Mouse (Mus musculus) forebrain, embryonic 11.5 days (tissue): ENCODE data around the gene Gli1. TPM values are rescaled to one million over a fixed set of nuclear protein-coding genes. Genes with fewer than 3 reads are reported as not detected.
"Not testable (repeated sequence)": the region's sequence is repeated elsewhere in the genome, so short reads cannot be mapped to it uniquely, and the experiment has no call there.

Experiments used
- ATAC-seq: fragments of 200-750 bp; cut with Nextera tagmentation; replicated peaks from 2 replicates; pipeline ENCODE4 v1.8.0; 2017; ENCODE audit warnings: moderate TSS enrichment; ENCODE audit not compliant: low FRiP score
- DNase-seq: peaks from one replicate; pipeline ENCODE4 v3.0.0-alpha.2; 2017; ENCODE audit warnings: low spot score
- H3K27ac ChIP-seq: fragments of 300-500 bp; sonication (generic); 2 replicates; pipeline ENCODE4 v1.5.1; 2014; ENCODE audit warnings: low read depth, low read length
- H3K27me3 ChIP-seq: fragments of 300-500 bp; sonication (generic); 2 replicates; pipeline ENCODE4 v1.6.1; 2014; ENCODE audit warnings: mild to moderate bottlenecking, low read length, mixed read lengths; ENCODE audit not compliant: control insufficient read depth, insufficient read depth
- H3K36me3 ChIP-seq: fragments of 300-500 bp; sonication (generic); 2 replicates; pipeline ENCODE4 v1.6.1; 2014; ENCODE audit warnings: mild to moderate bottlenecking, low read length, moderate library complexity, mixed read lengths; ENCODE audit not compliant: control insufficient read depth, insufficient read depth
- H3K4me1 ChIP-seq: fragments of 300-500 bp; sonication (generic); replicated peaks from 2 replicates; pipeline ENCODE4 v1.6.1; 2014; ENCODE audit warnings: low read length, mixed read lengths; ENCODE audit not compliant: control insufficient read depth, insufficient read depth
- H3K4me2 ChIP-seq: fragments of 300-500 bp; sonication (generic); 2 replicates; pipeline ENCODE4 v1.6.1; 2014; ENCODE audit warnings: low read depth, mild to moderate bottlenecking, low read length, moderate library complexity, mixed read lengths; ENCODE audit not compliant: severe bottlenecking
- H3K4me3 ChIP-seq: fragments of 300-500 bp; sonication (generic); 2 replicates; pipeline ENCODE4 v1.5.1; 2014; ENCODE audit warnings: low read depth, low read length
- H3K9ac ChIP-seq: fragments of 300-500 bp; sonication (generic); 2 replicates; pipeline ENCODE4 v1.6.1; 2014; ENCODE audit warnings: low read length
- H3K9me3 ChIP-seq: fragments of 300-500 bp; sonication (generic); 2 replicates; pipeline ENCODE4 v1.6.1; 2016; ENCODE audit warnings: low read length, mixed read lengths; ENCODE audit not compliant: control insufficient read depth
- WGBS: fragments of 180-500 bp; shearing (Covaris S2); extraction: QIAGEN DNeasy Blood & Tissue Kit; methylation state at CpG from one replicate; pipeline ENCODE4 v1.1.7; 2014; 5-methylcytosine and 5-hydroxymethylcytosine counted together
- polyA plus RNA-seq: library from polyadenylated mRNA; unstranded; fragments of >200 nt; fragmentation: Nextera tagmentation; extraction: Ambion mirVana; gene quantifications from 2 replicates; pipeline ENCODE4 v1.2.1, GENCODE M21; 2014

Gene Gli1
- polyA plus RNA-seq, 1 experiment from 2014 or later: 6.1 TPM

DNA sequence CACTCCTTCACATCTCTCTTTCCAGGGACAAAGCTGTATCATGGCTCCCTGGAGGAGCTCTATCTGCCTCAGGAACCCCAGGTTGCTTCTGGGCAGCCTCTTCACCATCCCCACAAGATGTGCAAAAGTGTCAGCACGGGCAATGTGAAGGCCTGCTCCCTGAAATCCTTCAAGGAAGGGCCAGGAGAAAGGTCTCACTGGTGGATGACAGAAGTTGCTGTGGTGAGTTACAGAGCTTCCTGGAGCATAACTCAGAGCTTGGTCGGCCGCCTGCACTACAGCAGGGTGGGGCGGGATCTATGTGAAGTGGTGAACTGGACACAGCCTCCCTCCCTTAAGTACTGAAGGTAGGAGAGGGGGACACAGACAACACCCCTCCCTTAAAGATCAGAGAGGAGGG lies 19.1 kb downstream of the Gli1 start:
- H3K4me1 ChIP-seq: peaks cover 11% of the 10 kb centered on the region
- H3K4me2 ChIP-seq: no peak overlapping the region

GRCm38 (mm10) chr10:127322178-127322577 lies 19.6 kb downstream of the Gli1 start:
- Histone ChIP-seq H3K4me1 (peaks cover 11% of the 10 kb centered on the region), H3K9ac (no peak overlapping the region), H3K4me3 (no peak overlapping the region), H3K36me3 (no peaks in the 10 kb centered on the region), H3K9me3 (no peaks in the 10 kb centered on the region; the same call in 1 of the 2 replicates), H3K27ac (no peak overlapping the region), H3K4me2 (no peak overlapping the region), H3K27me3 (peaks cover 32% of the 10 kb centered on the region)
- no peak for ATAC-seq
- no peak for DNase-seq
- WGBS: 68% methylated on average over 13 of the region's 13 CpGs

More for the DNA sequence above, 19.1 kb downstream of the Gli1 start:
- Histone ChIP-seq H3K27ac (no peak overlapping the region), H3K27me3 (peaks cover 37% of the 10 kb centered on the region), H3K4me3 (no peak overlapping the region), H3K9me3 (no peaks in the 10 kb centered on the region; the same call in 1 of the 2 replicates), H3K9ac (no peak overlapping the region), H3K36me3 (no peaks in the 10 kb centered on the region)
- ATAC-seq: no peak
- 85% methylated on average over 4 of the region's 4 CpGs for WGBS
- DNase-seq: no peak

DNA sequence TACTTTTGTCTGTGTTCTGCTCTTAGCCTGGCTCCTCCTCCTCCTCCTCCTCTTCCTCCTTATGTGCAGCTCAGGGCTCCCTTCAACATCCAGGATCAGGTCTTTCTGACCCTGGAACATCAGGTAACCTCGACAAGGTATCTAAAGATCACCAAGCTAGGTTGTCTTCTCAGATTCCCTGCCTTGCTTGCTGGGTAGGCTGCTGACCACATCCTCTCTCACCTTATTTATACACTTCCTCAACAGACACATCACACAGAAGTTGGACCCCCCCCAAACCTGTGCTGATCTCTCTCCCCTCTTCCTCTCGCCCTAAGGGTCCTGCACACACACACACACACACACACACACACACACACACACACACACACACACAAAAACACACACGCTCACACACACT lies 20.2 kb downstream of the Gli1 start, which contains the start of gene Arhgap9:
Gene Arhgap9, plus strand, starts transcription at position 344 of the 400 bp plus-strand sequence.
- Histone ChIP-seq H3K9me3 (no peaks in the 10 kb centered on the region), H3K9ac (no peak within 1 kb of the TSS), H3K4me1 (peaks cover 8% of the 10 kb centered on the region), H3K4me3 (no peak within 1 kb of the TSS), H3K4me2 (no peak within 1 kb of the TSS), H3K27me3 (peaks cover 26% of the 10 kb centered on the region), H3K36me3 (no peaks in the 10 kb centered on the region), H3K27ac (no peak within 1 kb of the TSS)
- WGBS: 81% methylated on average over 3 of the region's 3 CpGs
- ATAC-seq (no peak), DNase-seq (no peak)

DNA sequence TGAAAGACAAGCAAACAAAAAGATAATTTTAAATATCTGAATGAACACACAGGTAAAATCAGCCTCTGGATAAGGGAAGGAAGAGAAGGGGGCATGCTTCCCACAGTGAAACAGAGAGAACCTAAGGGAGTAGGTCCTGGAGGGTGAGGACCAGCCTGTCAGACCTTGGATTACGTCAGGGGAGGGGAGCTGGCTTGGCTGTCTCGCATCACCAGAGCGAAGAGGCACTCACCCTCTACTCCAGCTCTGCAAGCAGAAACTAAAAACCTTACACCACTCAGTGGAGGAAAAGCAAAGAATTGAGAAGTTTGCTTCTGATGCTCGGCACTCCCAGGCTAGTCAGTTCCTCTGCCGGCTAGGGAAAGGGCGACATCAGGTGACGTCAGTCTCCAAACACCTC lies 21.8 kb downstream of the Gli1 start:
- ATAC-seq (no peak), DNase-seq (no peak)
- WGBS: 87% methylated on average over 7 of the region's 7 CpGs

GRCm38 (mm10) chr10:127318009-127318408 lies 23.8 kb downstream of the Gli1 start:
- H3K27ac ChIP-seq: no peak overlapping the region
- H3K4me2 ChIP-seq: no peak overlapping the region
- no peak overlapping the region for H3K4me3 ChIP-seq
- no peaks in the 10 kb centered on the region for H3K36me3 ChIP-seq
- WGBS: 46% methylated on average over 4 of the region's 4 CpGs
- no peak overlapping the region for H3K9ac ChIP-seq
- no peak for DNase-seq
- no peaks in the 10 kb centered on the region for H3K27me3 ChIP-seq
- ATAC-seq: no peak
- no peaks in the 10 kb centered on the region for H3K9me3 ChIP-seq
- H3K4me1 ChIP-seq: no peaks in the 10 kb centered on the region

More for the DNA sequence above, 21.8 kb downstream of the Gli1 start:
- no peaks in the 10 kb centered on the region for H3K36me3 ChIP-seq
- H3K4me1 ChIP-seq: no peaks in the 10 kb centered on the region
- H3K9ac ChIP-seq: no peak overlapping the region
- peaks cover 10% of the 10 kb centered on the region for H3K27me3 ChIP-seq
- no peak overlapping the region for H3K4me3 ChIP-seq
- H3K9me3 ChIP-seq: no peaks in the 10 kb centered on the region
- no peak overlapping the region for H3K27ac ChIP-seq
- no peak overlapping the region for H3K4me2 ChIP-seq

- Histone ChIP-seq H3K36me3 (no peaks in the 10 kb centered on the region), H3K4me1 (no peaks in the 10 kb centered on the region), H3K4me2 (no peak overlapping the region), H3K27me3 (no peaks in the 10 kb centered on the region), H3K9ac (no peak overlapping the region), H3K27ac (no peak overlapping the region), H3K4me3 (no peak overlapping the region), H3K9me3 (no peaks in the 10 kb centered on the region)
- WGBS: 77% methylated on average over 2 of the region's 2 CpGs
- DNase-seq: no peak
- ATAC-seq: no peak
Observed at GRCm38 (mm10) chr10:127317277-127317676, 24.5 kb downstream of the Gli1 start.

DNA sequence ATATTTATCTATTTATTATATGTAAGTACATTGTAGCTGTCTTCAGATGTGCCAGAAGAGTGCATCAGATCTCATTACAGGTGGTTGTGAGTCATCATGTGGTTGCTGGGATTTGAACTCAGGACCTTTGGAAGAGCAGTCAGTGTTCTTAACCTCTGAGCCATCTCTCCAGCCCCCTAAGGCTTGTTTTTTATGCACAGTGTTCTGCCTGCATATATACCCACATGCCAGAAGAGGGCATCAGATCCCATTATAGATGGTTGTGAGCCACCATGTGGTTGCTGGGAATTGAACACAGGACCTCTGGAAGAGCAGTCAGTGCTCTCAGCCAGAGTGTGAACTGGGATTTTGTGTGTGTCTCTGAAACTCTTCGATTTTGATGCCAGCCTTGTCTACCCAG lies 26.8 kb downstream of the Gli1 start:
- not testable (repeated sequence) for H3K9ac ChIP-seq, H3K4me1 ChIP-seq, H3K27me3 ChIP-seq, DNase-seq, H3K27ac ChIP-seq, H3K9me3 ChIP-seq, H3K4me3 ChIP-seq, H3K4me2 ChIP-seq, H3K36me3 ChIP-seq, ATAC-seq
- WGBS: 96% methylated on average over 1 of the region's 1 CpGs

DNA sequence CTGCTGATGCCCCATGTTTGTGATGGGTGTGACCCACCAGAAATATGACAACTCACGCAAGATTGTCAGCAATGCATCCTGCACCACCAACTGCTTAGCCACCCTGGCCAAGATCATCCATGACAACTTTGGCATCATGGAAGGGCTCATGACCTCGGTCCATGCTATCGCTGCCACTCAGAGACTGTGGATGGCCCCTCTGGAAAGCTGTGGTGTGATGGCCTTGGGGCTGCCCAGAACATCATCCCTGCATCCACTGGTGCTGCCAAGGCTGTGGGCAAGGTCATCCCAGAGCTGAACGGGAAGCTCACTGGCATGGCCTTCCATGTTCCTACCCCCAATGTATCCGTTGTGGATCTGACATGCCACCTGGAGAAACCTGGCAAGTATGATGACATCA lies 28.3 kb downstream of the Gli1 start:
- not testable (repeated sequence) for H3K4me2 ChIP-seq, H3K27ac ChIP-seq
- 95% methylated on average over 5 of the region's 5 CpGs for WGBS

DNA sequence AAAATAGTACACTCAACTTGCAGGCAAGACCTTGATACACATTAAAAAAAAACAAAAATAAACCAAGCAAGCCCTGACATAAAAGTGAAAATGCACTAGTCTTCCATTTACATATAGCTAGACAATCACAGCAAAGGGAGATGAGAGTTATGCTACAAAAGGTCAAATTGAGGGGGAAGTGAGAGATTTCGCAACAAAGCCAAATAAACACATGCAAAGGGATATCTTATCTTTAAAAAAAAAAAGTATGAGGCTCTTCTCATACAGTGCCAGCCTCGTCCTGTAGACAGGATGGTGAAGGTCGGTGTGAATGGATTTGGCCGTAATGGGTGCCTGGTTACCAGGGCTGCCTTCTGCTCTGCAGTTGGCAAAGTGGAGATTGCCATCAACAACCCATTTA lies 28.9 kb downstream of the Gli1 start:
- H3K27ac ChIP-seq: no peak overlapping the region
- peaks cover 2% of the 10 kb centered on the region; the same call in 1 of the 2 replicates for H3K36me3 ChIP-seq
- 80% methylated on average over 4 of the region's 4 CpGs for WGBS

More for the DNA sequence above, 28.3 kb downstream of the Gli1 start:
- not testable (repeated sequence) for H3K9me3 ChIP-seq, ATAC-seq, H3K36me3 ChIP-seq, H3K4me1 ChIP-seq, DNase-seq, H3K27me3 ChIP-seq, H3K9ac ChIP-seq, H3K4me3 ChIP-seq

More for the DNA sequence above, 28.9 kb downstream of the Gli1 start:
- DNase-seq (no peak), ATAC-seq (no peak)
- H3K4me1 ChIP-seq: peaks cover 4% of the 10 kb centered on the region
- H3K27me3 ChIP-seq: no peaks in the 10 kb centered on the region
- H3K9ac ChIP-seq: no peak overlapping the region
- no peak overlapping the region for H3K4me3 ChIP-seq
- no peaks in the 10 kb centered on the region for H3K9me3 ChIP-seq
- H3K4me2 ChIP-seq: no peak overlapping the region
